ENCODE assay signal across 12 mouse cellular contexts in genomic region chr6:37415505-37415904, GRCm38 (mm10). TPM values are rescaled to one million over a fixed set of nuclear protein-coding genes. Genes with fewer than 3 reads are reported as not detected.
DNase-seq lines count a peak whose midpoint lies in the region; ATAC-seq and TF ChIP-seq lines count a peak whose summit lies in the region.
"Had no signal": no experiment of that assay in that cellular context is flagged by ENCODE, and none has a peak within 500 bp of the region (broad histone marks: within the 10 kb centered on the region; RNA-seq: fewer than 3 reads in every experiment).

No protein-coding gene starts in this region.

- TF ChIP-seq POLR2A in heart, adult 2 months (IDR thresholded peaks at IDR 0.05; ENCODE audit: insufficient read depth, low read depth, low read length): no peak

- peak overlapping the region; percentile 31; the same call in 1 of the 2 replicates for H3K4me2 ChIP-seq in lung, embryonic 14.5 days
- H3K4me2 ChIP-seq in kidney, postnatal 0 days (ENCODE audit: low read length): no peak overlapping the region
- no peak overlapping the region for H3K4me2 ChIP-seq in stomach, postnatal 0 days (replicated peaks; ENCODE audit: low read depth)
- H3K4me2 ChIP-seq in neural tube, embryonic 15.5 days: no peak overlapping the region
- H3K4me2 ChIP-seq: forebrain, embryonic 13.5 days; liver, embryonic 12.5 days had no signal

- no peak for TF ChIP-seq EP300 in heart, adult 2 months (IDR thresholded peaks at IDR 0.05; ENCODE audit: insufficient read depth, low read depth, low read length)
- TF ChIP-seq EP300 in stomach, postnatal 0 days (optimal IDR thresholded peaks at IDR 0.05): no peak

- peak overlapping the region; percentile 79 for H3K27ac ChIP-seq in heart, adult 2 months
- H3K27ac ChIP-seq in lung, embryonic 14.5 days (ENCODE audit: low read depth): peak overlapping the region; percentile 92
- peak overlapping the region; percentile 87 for H3K27ac ChIP-seq in kidney, postnatal 0 days
- H3K27ac ChIP-seq in stomach, postnatal 0 days (replicated peaks): peak overlapping the region; percentile 35; the same call in 1 of the 2 replicates
- no peak overlapping the region for H3K27ac ChIP-seq in neural tube, embryonic 15.5 days (replicated peaks)
- H3K27ac ChIP-seq: forebrain, embryonic 13.5 days; liver, embryonic 12.5 days had no signal

- H3K4me1 ChIP-seq in heart, adult 2 months (ENCODE audit: control insufficient read depth, insufficient read depth, low read length): peaks cover 31% of the 10 kb centered on the region
- peaks cover 41% of the 10 kb centered on the region for H3K4me1 ChIP-seq in lung, embryonic 14.5 days (ENCODE audit: insufficient read depth)
- H3K4me1 ChIP-seq in kidney, postnatal 0 days (replicated peaks; ENCODE audit: insufficient read depth, low read length): peaks cover 48% of the 10 kb centered on the region
- H3K4me1 ChIP-seq in stomach, postnatal 0 days (replicated peaks; ENCODE audit: control insufficient read depth, insufficient read depth): peaks cover 9% of the 10 kb centered on the region
- peaks cover 13% of the 10 kb centered on the region for H3K4me1 ChIP-seq in neural tube, embryonic 15.5 days
- H3K4me1 ChIP-seq: forebrain, embryonic 13.5 days had no signal

- H3K9ac ChIP-seq in heart, adult 2 months (ENCODE audit: low read depth, low read length): no peak overlapping the region
- H3K9ac ChIP-seq in lung, embryonic 14.5 days: no peak overlapping the region
- no peak overlapping the region for H3K9ac ChIP-seq in kidney, postnatal 0 days (ENCODE audit: low read depth, low read length)
- no peak overlapping the region for H3K9ac ChIP-seq in stomach, postnatal 0 days (ENCODE audit: low read length)
- H3K9ac ChIP-seq in neural tube, embryonic 15.5 days (replicated peaks): no peak overlapping the region
- H3K9ac ChIP-seq: forebrain, embryonic 13.5 days; liver, embryonic 12.5 days had no signal

- no peaks in the 10 kb centered on the region for H3K27me3 ChIP-seq in heart, adult 2 months (ENCODE audit: control insufficient read depth, insufficient read depth, low read length)
- no peaks in the 10 kb centered on the region for H3K27me3 ChIP-seq in lung, embryonic 14.5 days (ENCODE audit: insufficient read depth, low read length)
- H3K27me3 ChIP-seq in kidney, postnatal 0 days (ENCODE audit: insufficient read depth, low read length): no peaks in the 10 kb centered on the region
- no peaks in the 10 kb centered on the region for H3K27me3 ChIP-seq in stomach, postnatal 0 days (ENCODE audit: control insufficient read depth, insufficient read depth, low read length)
- no peaks in the 10 kb centered on the region for H3K27me3 ChIP-seq in neural tube, embryonic 15.5 days (replicated peaks)
- H3K27me3 ChIP-seq: forebrain, embryonic 13.5 days; liver, embryonic 12.5 days; megakaryocyte, embryonic 14.5 days had no signal

- peaks cover 2% of the 10 kb centered on the region for H3K79me2 ChIP-seq in heart, adult 2 months (replicated peaks; ENCODE audit: control insufficient read depth, insufficient read depth, low read length)

- no peaks in the 10 kb centered on the region for H3K9me3 ChIP-seq in lung, embryonic 14.5 days (ENCODE audit: low read depth, low read length)
- no peaks in the 10 kb centered on the region for H3K9me3 ChIP-seq in kidney, postnatal 0 days (replicated peaks; ENCODE audit: low read length)
- no peaks in the 10 kb centered on the region for H3K9me3 ChIP-seq in stomach, postnatal 0 days (ENCODE audit: control insufficient read depth, low read length)
- H3K9me3 ChIP-seq in neural tube, embryonic 15.5 days (replicated peaks): no peaks in the 10 kb centered on the region
- H3K9me3 ChIP-seq: forebrain, embryonic 13.5 days; liver, embryonic 12.5 days; megakaryocyte, embryonic 14.5 days had no signal

- intact Hi-C loops in heart, adult 2 months (cut with DNase I): no loop called here

- no peak for TF ChIP-seq CTCF in heart, adult 2 months (IDR thresholded peaks at IDR 0.05)
- TF ChIP-seq CTCF in lung, embryonic 14.5 days (IDR thresholded peaks at IDR 0.05; ENCODE audit: low read depth): no peak
- TF ChIP-seq CTCF in kidney, postnatal 0 days (IDR thresholded peaks at IDR 0.05; ENCODE audit: low read depth): no peak
- no peak for TF ChIP-seq CTCF in stomach, postnatal 0 days (IDR thresholded peaks at IDR 0.05; ENCODE audit: low read depth)

- H3K36me3 ChIP-seq in heart, adult 2 months (ENCODE audit: control insufficient read depth, insufficient read depth, low read length): peaks cover 10% of the 10 kb centered on the region
- peaks cover 8% of the 10 kb centered on the region for H3K36me3 ChIP-seq in lung, embryonic 14.5 days (ENCODE audit: insufficient read depth)
- H3K36me3 ChIP-seq in kidney, postnatal 0 days (ENCODE audit: insufficient read depth, low read length): no peaks in the 10 kb centered on the region
- no peaks in the 10 kb centered on the region for H3K36me3 ChIP-seq in stomach, postnatal 0 days (ENCODE audit: control insufficient read depth, insufficient read depth, low read length)
- no peaks in the 10 kb centered on the region for H3K36me3 ChIP-seq in neural tube, embryonic 15.5 days
- H3K36me3 ChIP-seq: liver, embryonic 12.5 days had no signal

- ATAC-seq in lung, embryonic 14.5 days (ENCODE audit: insufficient read depth): 0 out of 2 replicates have a peak, but pooled peaks have one; percentile 16
- 0 out of 2 replicates have a peak, but pooled peaks have one; percentile 30 for ATAC-seq in kidney, postnatal 0 days (replicated peaks; ENCODE audit: low FRiP score, low read depth)
- ATAC-seq in stomach, postnatal 0 days (ENCODE audit: low FRiP score, low TSS enrichment): no peak
- ATAC-seq in neural tube, embryonic 15.5 days (ENCODE audit: low FRiP score): no peak
- ATAC-seq: forebrain, embryonic 13.5 days; liver, embryonic 12.5 days had no signal

- H3K4me3 ChIP-seq in heart, adult 2 months: no peak overlapping the region
- no peak overlapping the region for H3K4me3 ChIP-seq in lung, embryonic 14.5 days (ENCODE audit: low read depth, low read length)
- H3K4me3 ChIP-seq in kidney, postnatal 0 days (replicated peaks; ENCODE audit: low read depth, low read length): no peak overlapping the region
- no peak overlapping the region for H3K4me3 ChIP-seq in stomach, postnatal 0 days (ENCODE audit: low read depth, low read length)
- H3K4me3 ChIP-seq in neural tube, embryonic 15.5 days (replicated peaks): no peak overlapping the region
- H3K4me3 ChIP-seq: forebrain, embryonic 13.5 days; liver, embryonic 12.5 days; megakaryocyte, embryonic 14.5 days had no signal

- 60% methylated on average over 6 of the region's 6 CpGs for WGBS in heart, adult 2 months
- WGBS in lung, embryonic 14.5 days: 31% methylated on average over 6 of the region's 6 CpGs
- 45% methylated on average over 6 of the region's 6 CpGs for WGBS in kidney, postnatal 0 days
- WGBS in stomach, postnatal 0 days: 54% methylated on average over 6 of the region's 6 CpGs
- 88% methylated on average over 6 of the region's 6 CpGs for WGBS in neural tube, embryonic 15.5 days

- DNase-seq in heart, adult 2 months: no peak
- no peak for DNase-seq in heart, adult 8-10 months (ENCODE audit: low spot score)
- no peak for DNase-seq in lung, embryonic 14.5 days
- DNase-seq in lung, postnatal 14 days: no peak
- DNase-seq in kidney, postnatal 0 days (ENCODE audit: low spot score): no peak
- no peak for DNase-seq in stomach, postnatal 0 days (ENCODE audit: low spot score)
- DNase-seq in natural killer cell, adult 2 months (ENCODE audit: low spot score in 2 of 2): no peak
- DNase-seq: cerebellum, adult 11-12 months had no signal

RNA-seq across cellular contexts. Expression of gene Creb3l2, which starts 26.4 kb away (rescaled TPM):
- 10 to 100 TPM; 20.5 to 26.5 TPM for total RNA-seq in heart, adult 2 months (2021)
- 16.7 and 19.2 TPM in 2 replicates for polyA plus RNA-seq in heart, adult 2 months (2012; rRNA removed)
- 10 to 100 TPM; 21.8 to 23.8 (median 23.2) TPM for total RNA-seq in heart, adult 8-10 months (2022)
- polyA plus RNA-seq in lung, embryonic 14.5 days (2014; fragmentation: Nextera tagmentation; extraction: Ambion mirVana): 33.1 and 35.6 TPM in 2 replicates
- polyA plus RNA-seq in kidney, postnatal 0 days (2015; fragmentation: Nextera tagmentation; extraction: Ambion mirVana): 20.8 and 23.3 TPM in 2 replicates
- 8.3 and 8.5 TPM in 2 replicates for polyA plus RNA-seq in stomach, postnatal 0 days (2015; fragmentation: Nextera tagmentation; extraction: Ambion mirVana)
- polyA plus RNA-seq in neural tube, embryonic 15.5 days (2015; fragmentation: Nextera tagmentation; extraction: Ambion mirVana): 4.1 and 7.3 TPM in 2 replicates

Comparison
In these comparisons a context has a peak if more than half of its experiments do, and no peak if none do; other contexts are left out.
1. ATAC-seq: peak in lung, embryonic 14.5 days (single experiment) and kidney, postnatal 0 days (single experiment); none in stomach, postnatal 0 days (single experiment) and neural tube, embryonic 15.5 days (single experiment).